Mouse (Mus musculus) CH12.LX (cell line): ENCODE results near the gene Slc4a1.

Experiments used
- CTCF ChIP-seq, 2 experiments: IDR thresholded peaks in 1 of 2; conservative IDR thresholded peaks in 1 of 2; 2 replicates each; pipeline ENCODE4 v1.5.1; 2011 to 2012; ENCODE audit warnings: low read depth in 2 of 2, low read length in 2 of 2, improper control_type of control experiment in 1 of 2, inconsistent platforms in 1 of 2, mild to moderate bottlenecking in 1 of 2, moderate library complexity in 1 of 2
- GABPA ChIP-seq: IDR thresholded peaks from 2 replicates; pipeline ENCODE4 v1.6.1; 2012; ENCODE audit warnings: low read depth, low read length, improper control_type of control experiment, inconsistent platforms; ENCODE audit not compliant: insufficient replicate concordance
- JUN ChIP-seq: IDR thresholded peaks from 2 replicates; pipeline ENCODE4 v1.6.1; 2011; ENCODE audit warnings: low read depth, mild to moderate bottlenecking, low read length, improper control_type of control experiment, moderate library complexity; ENCODE audit not compliant: insufficient read depth
- NRF1 ChIP-seq: IDR thresholded peaks from 2 replicates; pipeline ENCODE4 v1.6.1; 2014; ENCODE audit warnings: low read depth, mild to moderate bottlenecking, inconsistent platforms, low read length, improper control_type of control experiment, moderate library complexity
- RCOR1 ChIP-seq: conservative IDR thresholded peaks from 2 replicates; pipeline ENCODE4 v1.6.1; 2012; ENCODE audit warnings: low read depth, mild to moderate bottlenecking, inconsistent platforms, low read length, improper control_type of control experiment
- TBP ChIP-seq: conservative IDR thresholded peaks from 2 replicates; pipeline ENCODE4 v1.6.1; 2011; ENCODE audit warnings: low read depth, low read length, improper control_type of control experiment
- USF1 ChIP-seq: IDR thresholded peaks from 2 replicates; pipeline ENCODE4 v1.6.1; 2014; ENCODE audit warnings: low read depth, mild to moderate bottlenecking, inconsistent platforms, low read length, improper control_type of control experiment

DNA sequence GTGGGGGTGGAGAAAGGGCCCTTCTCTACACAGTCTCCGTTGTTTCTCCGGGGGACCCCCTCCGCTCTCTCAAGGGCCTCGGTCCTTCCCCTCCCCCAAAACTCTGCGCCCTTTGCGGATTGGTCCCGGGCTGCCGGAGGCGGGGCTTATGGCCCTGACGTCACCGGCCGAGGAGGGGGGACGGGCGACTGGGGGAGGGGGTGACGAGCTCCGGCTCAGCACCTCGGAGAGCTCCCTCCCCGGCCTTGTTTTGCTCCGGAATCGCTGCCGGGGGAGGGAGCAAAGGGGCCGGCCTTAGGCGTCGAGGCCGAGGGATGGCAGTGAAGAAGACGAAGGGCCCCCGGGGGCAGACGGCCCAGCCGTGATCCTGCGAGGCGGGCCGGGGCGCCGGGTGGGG is 27.2 kb upstream of the Slc4a1 start, which contains the start of gene Rundc3a:
- TF ChIP-seq CTCF (conservative IDR thresholded peaks at IDR 0.05 in 1 of 2, IDR thresholded peaks at IDR 0.05 in 1 of 2; ENCODE audit: low read depth in 2 of 2, low read length in 2 of 2) (no peak), USF1 (no peak), JUN (0 out of 2 replicates have a peak, but pooled peaks have one; percentile 16), TBP (no peak), GABPA (no peak), RCOR1 (no peak), NRF1 (no peak)
